8 mouse cellular contexts compared by ENCODE assay signal in genomic region chr5:64808106-64809010, GRCm38 (mm10). TPM values are rescaled to one million over a fixed set of nuclear protein-coding genes. Genes with fewer than 3 reads are reported as not detected.
DNase-seq lines count a peak whose midpoint lies in the region; ATAC-seq and TF ChIP-seq lines count a peak whose summit lies in the region.

No protein-coding gene starts in this region.

- peaks cover 49% of the 10 kb centered on the region for H3K79me2 ChIP-seq in MEL (ENCODE audit: control insufficient read depth, insufficient read depth, low read length, poor library complexity)

- 57% methylated on average over 24 of the region's 24 CpGs for WGBS in limb, embryonic 13.5 days

- no peak for TF ChIP-seq CTCF in MEL (IDR thresholded peaks at IDR 0.05 in 2 of 3, conservative IDR thresholded peaks at IDR 0.05 in 1 of 3; ENCODE audit: control insufficient read depth in 1 of 3, insufficient read depth in 1 of 3, low read depth in 2 of 3, low read length in 3 of 3, poor library complexity in 1 of 3, severe bottlenecking in 1 of 3)

- H3K4me3 ChIP-seq in MEL (ENCODE audit: control insufficient read depth in 1 of 2, insufficient read depth in 1 of 2, low read depth in 2 of 2, low read length in 2 of 2): no peak overlapping the region; a peak in 1 of 4 replicates
- no peak overlapping the region; the same call in 1 of the 2 replicates for H3K4me3 ChIP-seq in limb, embryonic 13.5 days

- TF ChIP-seq POLR2A in MEL (IDR thresholded peaks at IDR 0.05; ENCODE audit: control insufficient read depth in 1 of 2, insufficient read depth in 1 of 2, low read depth in 1 of 2, low read length in 2 of 2, poor library complexity in 1 of 2): no peak

- H3K4me2 ChIP-seq in limb, embryonic 13.5 days (replicated peaks): peak overlapping the region; percentile 40

- TF ChIP-seq EP300 in MEL (IDR thresholded peaks at IDR 0.05; ENCODE audit: low read depth in 1 of 2, low read length in 2 of 2): peak; percentile 47 to 57; a peak in 2 of 4 replicates

- no peak for ATAC-seq in limb, embryonic 13.5 days (ENCODE audit: low FRiP score, low read depth)
- no peak for ATAC-seq in monocyte, adult 5-6 weeks (replicated peaks; ENCODE audit: insufficient number of reproducible peaks, low FRiP score, low TSS enrichment, poor library complexity, severe bottlenecking)

- no peaks in the 10 kb centered on the region for H3K9me3 ChIP-seq in MEL (replicated peaks; ENCODE audit: insufficient read depth, low read length)
- no peaks in the 10 kb centered on the region for H3K9me3 ChIP-seq in limb, embryonic 13.5 days

- peak; percentile 81 for DNase-seq in MEL (ENCODE audit: low read depth, low spot score)
- peak; percentile 62 for DNase-seq in embryo, embryonic 10 days (ENCODE audit: low spot score)
- DNase-seq in heart, postnatal 10 days: peak; percentile 62 to 67
- DNase-seq in naive thymus-derived CD4-positive, alpha-beta T cell, adult 2 months (ENCODE audit: low read depth): peak; percentile 50
- no peak for DNase-seq in urinary bladder, postnatal 36 days (ENCODE audit: low spot score in 2 of 2)
- DNase-seq in frontal cortex, postnatal 25 days (ENCODE audit: low spot score in 2 of 2): no peak

- peaks cover 14 to 44% of the 10 kb centered on the region in 2 experiments; a peak in 3 of 4 replicates for H3K4me1 ChIP-seq in MEL (ENCODE audit: control insufficient read depth in 1 of 2, insufficient read depth in 2 of 2, low read length in 2 of 2)
- peaks cover 81% of the 10 kb centered on the region for H3K4me1 ChIP-seq in limb, embryonic 13.5 days

- peaks cover 0 to 53% of the 10 kb centered on the region in 2 experiments; a peak in 2 of 4 replicates for H3K36me3 ChIP-seq in MEL (ENCODE audit: control insufficient read depth in 1 of 2, insufficient read depth in 2 of 2, low read length in 2 of 2)
- H3K36me3 ChIP-seq in limb, embryonic 13.5 days: peaks cover 5% of the 10 kb centered on the region

- H3K27ac ChIP-seq in MEL (ENCODE audit: control insufficient read depth, low read depth, low read length): peak overlapping the region; percentile 78
- H3K27ac ChIP-seq in limb, embryonic 13.5 days: no peak overlapping the region

- H3K9ac ChIP-seq in MEL (ENCODE audit: control insufficient read depth, low read depth, low read length, poor library complexity, severe bottlenecking): peak overlapping the region; percentile 53
- H3K9ac ChIP-seq in limb, embryonic 13.5 days: 0 out of 2 replicates have a peak overlapping the region, but pooled peaks have one; percentile 5

- no peaks in the 10 kb centered on the region for H3K27me3 ChIP-seq in MEL (ENCODE audit: control insufficient read depth in 1 of 2, insufficient read depth in 2 of 2, low read length in 2 of 2)
- no peaks in the 10 kb centered on the region for H3K27me3 ChIP-seq in limb, embryonic 13.5 days

- no peak for TF ChIP-seq RAD21 in MEL (IDR thresholded peaks at IDR 0.05; ENCODE audit: low read depth, low read length)

- intact Hi-C loops in heart, postnatal 10 days (cut with DNase I): no loop called here

TF ChIP-seq in MEL, 35 proteins besides CTCF, POLR2A, EP300 and RAD21:
- TF ChIP-seq MXI1 (IDR thresholded peaks at IDR 0.05; ENCODE audit: low read depth, low read length): 0 out of 2 replicates have a peak, but pooled peaks have one; percentile 12
- no peak for TF ChIP-seq ZKSCAN1 (IDR thresholded peaks at IDR 0.05; ENCODE audit: low read depth, low read length)
- TF ChIP-seq TCF12 (IDR thresholded peaks at IDR 0.05; ENCODE audit: low read depth, low read length): no peak
- peak; percentile 61 for TF ChIP-seq TAL1 (IDR thresholded peaks at IDR 0.05; ENCODE audit: low read length)
- no peak for TF ChIP-seq ELF1 (IDR thresholded peaks at IDR 0.05; ENCODE audit: low read depth, low read length)
- TF ChIP-seq SMC3 (IDR thresholded peaks at IDR 0.05; ENCODE audit: low read depth, low read length): no peak
- no peak for TF ChIP-seq USF1 (IDR thresholded peaks at IDR 0.05; ENCODE audit: low read depth, low read length)
- peak; percentile 52 for TF ChIP-seq SIN3A (IDR thresholded peaks at IDR 0.05; ENCODE audit: low read length)
- no peak for TF ChIP-seq E2F4 (IDR thresholded peaks at IDR 0.05; ENCODE audit: borderline replicate concordance, low read depth, low read length)
- peak; percentile 85 for TF ChIP-seq GATA1 (IDR thresholded peaks at IDR 0.05; ENCODE audit: low read depth, low read length)
- peak; percentile 62 for TF ChIP-seq RCOR1 (IDR thresholded peaks at IDR 0.05; ENCODE audit: low read depth, low read length)
- TF ChIP-seq ZC3H11A (IDR thresholded peaks at IDR 0.05; ENCODE audit: low read depth, low read length): no peak
- TF ChIP-seq MAZ (IDR thresholded peaks at IDR 0.05; ENCODE audit: low read depth, low read length): peak; percentile 72
- no peak for TF ChIP-seq ZNF384 (IDR thresholded peaks at IDR 0.05; ENCODE audit: low read depth, low read length)
- peak; percentile 43; the same call in 1 of the 2 replicates for TF ChIP-seq TBP (IDR thresholded peaks at IDR 0.05; ENCODE audit: low read depth, low read length)
- 0 out of 2 replicates have a peak, but pooled peaks have one; percentile 49 for TF ChIP-seq CHD1 (IDR thresholded peaks at IDR 0.05; ENCODE audit: low read depth, low read length)
- TF ChIP-seq MAX (IDR thresholded peaks at IDR 0.05; ENCODE audit: low read length): no peak
- TF ChIP-seq GABPA (IDR thresholded peaks at IDR 0.05; ENCODE audit: low read depth, low read length): no peak
- TF ChIP-seq ETS1 (IDR thresholded peaks at IDR 0.05; ENCODE audit: low read depth, low read length): peak; percentile 57; the same call in 1 of the 2 replicates
- no peak for TF ChIP-seq USF2 (IDR thresholded peaks at IDR 0.05; ENCODE audit: borderline replicate concordance in 1 of 2, insufficient read depth in 1 of 2, low read depth in 1 of 2, low read length in 2 of 2)

RNA-seq across cellular contexts. Expression of gene Klf3, which starts 5.2 kb away (rescaled TPM):
- 7.1 and 8.4 TPM in 2 replicates for total RNA-seq in MEL (2012; rRNA removed)
- 10 to 100 TPM; 39.7 to 72.2 TPM for polyA plus RNA-seq in MEL (2012; ENCODE audit: insufficient read depth in 1 of 2, insufficient read length in 2 of 2, low read depth in 1 of 2, low replicate concordance in 2 of 2, missing spikeins in 1 of 2)
- total RNA-seq in heart, postnatal 10 days (2021): 10 to 100 TPM; 78.9 to 81.0 TPM
- 44.9 and 46.1 TPM in 2 replicates for polyA plus RNA-seq in limb, embryonic 13.5 days (2015; fragmentation: Nextera tagmentation; extraction: Ambion mirVana)
- 144 to 183 TPM (median 159 TPM) in 3 replicates for total RNA-seq in monocyte, adult 5-6 weeks (2017)

Comparison
In these comparisons a context has a peak if more than half of its experiments do, and no peak if none do; other contexts are left out.
1. DNase-seq: peak in MEL (single experiment), embryo, embryonic 10 days (single experiment), heart, postnatal 10 days (2 of 2) and naive thymus-derived CD4-positive, alpha-beta T cell, adult 2 months (single experiment); none in urinary bladder, postnatal 36 days (0 of 2) and frontal cortex, postnatal 25 days (0 of 2).